In the genomic region with DNA sequence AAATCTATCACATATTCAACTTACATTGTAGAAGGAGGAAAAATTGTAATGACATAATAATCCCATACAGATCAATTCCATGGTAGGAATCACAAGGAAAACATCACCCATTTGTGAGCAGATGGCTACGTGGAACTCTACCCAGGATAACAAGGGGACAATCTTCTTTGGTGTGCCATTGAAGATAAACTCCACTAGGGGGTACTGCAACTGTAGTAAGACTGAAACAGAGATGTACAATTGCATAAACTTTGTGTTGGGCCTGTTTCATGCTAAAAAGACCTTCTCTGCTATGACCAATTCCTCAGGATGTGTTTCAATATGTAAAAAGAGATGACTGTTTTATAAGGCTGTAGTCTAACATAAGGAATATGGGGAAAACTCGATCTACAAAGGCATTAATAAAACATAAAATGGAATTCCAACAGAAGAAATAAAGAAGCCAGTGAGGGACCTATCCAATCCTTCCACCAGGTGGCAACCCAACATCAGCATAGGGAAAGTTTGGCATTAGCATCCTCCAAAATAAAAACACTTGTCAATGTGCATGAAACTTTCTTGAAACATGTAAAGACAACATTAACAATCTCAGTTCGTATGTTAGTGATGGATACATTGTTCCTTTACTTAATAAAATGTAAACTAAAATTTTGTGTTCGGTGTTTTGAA, we compare ENCODE assay signal across 10 mouse cellular contexts. TPM values are rescaled to one million over a fixed set of nuclear protein-coding genes. Genes with fewer than 3 reads are reported as not detected.
A peak's percentile ranks its signal among the peaks of the same experiment; 100 is the strongest.
DNase-seq lines count a peak whose midpoint lies in the region; ATAC-seq and TF ChIP-seq lines count a peak whose summit lies in the region.
"Had no signal": no experiment of that assay in that cellular context is flagged by ENCODE, and none has a peak within 500 bp of the region (broad histone marks: within the 10 kb centered on the region; RNA-seq: fewer than 3 reads in every experiment).

No protein-coding gene starts in this region.

- no peaks in the 10 kb centered on the region for H3K4me1 ChIP-seq in heart, postnatal 0 days (ENCODE audit: control insufficient read depth, insufficient read depth)
- H3K4me1 ChIP-seq in limb, embryonic 14.5 days (ENCODE audit: control insufficient read depth, insufficient read depth, low read length): no peaks in the 10 kb centered on the region
- no peaks in the 10 kb centered on the region for H3K4me1 ChIP-seq in limb, embryonic 10.5 days
- 0 out of 4 replicates have a peak, but pooled peaks cover 0 to 7% of the 10 kb centered on the region in 2 experiments for H3K4me1 ChIP-seq in CH12.LX (ENCODE audit: control insufficient read depth in 1 of 2, insufficient read depth in 2 of 2)
- no peaks in the 10 kb centered on the region for H3K4me1 ChIP-seq in cortical plate, adult 2 months (ENCODE audit: control insufficient read depth, insufficient read depth, low read length)
- H3K4me1 ChIP-seq in intestine, embryonic 15.5 days (replicated peaks): no peaks in the 10 kb centered on the region
- H3K4me1 ChIP-seq: embryonic facial prominence, embryonic 13.5 days; megakaryocyte, embryonic 14.5 days had no signal

- H3K4me2 ChIP-seq in heart, postnatal 0 days (ENCODE audit: low read depth, low read length): no peak overlapping the region
- no peak overlapping the region for H3K4me2 ChIP-seq in limb, embryonic 14.5 days (replicated peaks; ENCODE audit: low read depth, low read length, severe bottlenecking)
- no peak overlapping the region for H3K4me2 ChIP-seq in CH12.LX (ENCODE audit: insufficient read depth, low read depth, poor library complexity, severe bottlenecking)
- H3K4me2 ChIP-seq in intestine, embryonic 15.5 days (replicated peaks): no peak overlapping the region
- H3K4me2 ChIP-seq: embryonic facial prominence, embryonic 13.5 days had no signal

- peak; percentile 59 for TF ChIP-seq CTCF in heart, postnatal 0 days (IDR thresholded peaks at IDR 0.05; ENCODE audit: low read depth)
- TF ChIP-seq CTCF in CH12.LX (conservative IDR thresholded peaks at IDR 0.05 in 1 of 2, IDR thresholded peaks at IDR 0.05 in 1 of 2; ENCODE audit: low read depth in 2 of 2, low read length in 2 of 2): peak in 1 of 2 experiments; percentile 56; a peak in 2 of 4 replicates
- TF ChIP-seq CTCF in cortical plate, adult 2 months (IDR thresholded peaks at IDR 0.05; ENCODE audit: extremely low read depth, insufficient read depth, low read length): peak; percentile 37; the same call in 1 of the 2 replicates

- WGBS in heart, postnatal 0 days: 41% methylated on average over 4 of the region's 4 CpGs
- WGBS in limb, embryonic 14.5 days: 57% methylated on average over 4 of the region's 4 CpGs
- WGBS in limb, embryonic 10.5 days: 64% methylated on average over 4 of the region's 4 CpGs
- WGBS in intestine, embryonic 15.5 days: 62% methylated on average over 4 of the region's 4 CpGs

- TF ChIP-seq POLR2A in limb, embryonic 14.5 days (IDR thresholded peaks at IDR 0.05; ENCODE audit: borderline replicate concordance, extremely low read depth, insufficient read depth, insufficient read length): no peak
- no peak for TF ChIP-seq POLR2A in CH12.LX (IDR thresholded peaks at IDR 0.05; ENCODE audit: low read depth, low read length)
- no peak for TF ChIP-seq POLR2A in cortical plate, adult 2 months (IDR thresholded peaks at IDR 0.05; ENCODE audit: extremely low read depth, insufficient read depth, low read length)

- no peaks in the 10 kb centered on the region for H3K36me3 ChIP-seq in heart, postnatal 0 days (replicated peaks; ENCODE audit: control insufficient read depth, insufficient read depth, low read length)
- no peaks in the 10 kb centered on the region for H3K36me3 ChIP-seq in limb, embryonic 14.5 days (ENCODE audit: control insufficient read depth, insufficient read depth, low read length)
- no peaks in the 10 kb centered on the region for H3K36me3 ChIP-seq in limb, embryonic 10.5 days
- no peaks in the 10 kb centered on the region for H3K36me3 ChIP-seq in CH12.LX (replicated peaks in 1 of 2; ENCODE audit: control insufficient read depth in 1 of 2, insufficient read depth in 1 of 2, low read length in 1 of 2)
- no peaks in the 10 kb centered on the region for H3K36me3 ChIP-seq in intestine, embryonic 15.5 days
- H3K36me3 ChIP-seq: embryonic facial prominence, embryonic 13.5 days had no signal

- no peak for TF ChIP-seq EP300 in heart, postnatal 0 days (IDR thresholded peaks at IDR 0.05; ENCODE audit: low read depth)
- no peak for TF ChIP-seq EP300 in CH12.LX (IDR thresholded peaks at IDR 0.05; ENCODE audit: low read length)

- no peaks in the 10 kb centered on the region for H3K9me3 ChIP-seq in heart, postnatal 0 days (replicated peaks; ENCODE audit: control insufficient read depth, low read length)
- no peaks in the 10 kb centered on the region for H3K9me3 ChIP-seq in limb, embryonic 14.5 days (ENCODE audit: control insufficient read depth, low read length)
- H3K9me3 ChIP-seq in limb, embryonic 10.5 days (replicated peaks): no peaks in the 10 kb centered on the region
- no peaks in the 10 kb centered on the region for H3K9me3 ChIP-seq in CH12.LX (replicated peaks; ENCODE audit: low read length)
- H3K9me3 ChIP-seq in intestine, embryonic 15.5 days: no peaks in the 10 kb centered on the region
- H3K9me3 ChIP-seq: embryonic facial prominence, embryonic 13.5 days; megakaryocyte, embryonic 14.5 days had no signal

- H3K4me3 ChIP-seq in heart, postnatal 0 days (ENCODE audit: low read depth, low read length): no peak overlapping the region
- no peak overlapping the region for H3K4me3 ChIP-seq in limb, embryonic 14.5 days (replicated peaks; ENCODE audit: low read length)
- no peak overlapping the region for H3K4me3 ChIP-seq in limb, embryonic 10.5 days
- no peak overlapping the region for H3K4me3 ChIP-seq in CH12.LX (replicated peaks in 1 of 3; ENCODE audit: low read depth in 2 of 3, low read length in 2 of 3, poor library complexity in 1 of 3)
- H3K4me3 ChIP-seq in cortical plate, adult 2 months (ENCODE audit: insufficient read depth, low read length): no peak overlapping the region
- no peak overlapping the region for H3K4me3 ChIP-seq in intestine, embryonic 15.5 days (replicated peaks)
- H3K4me3 ChIP-seq: embryonic facial prominence, embryonic 13.5 days; megakaryocyte, embryonic 14.5 days had no signal

- H3K9ac ChIP-seq in heart, postnatal 0 days (replicated peaks; ENCODE audit: low read depth, low read length): no peak overlapping the region
- no peak overlapping the region for H3K9ac ChIP-seq in limb, embryonic 14.5 days (ENCODE audit: low read depth, low read length, severe bottlenecking)
- H3K9ac ChIP-seq in CH12.LX (ENCODE audit: insufficient read depth, low read depth): no peak overlapping the region
- H3K9ac ChIP-seq in intestine, embryonic 15.5 days: no peak overlapping the region
- H3K9ac ChIP-seq: embryonic facial prominence, embryonic 13.5 days had no signal

- no peak overlapping the region for H3K27ac ChIP-seq in heart, postnatal 0 days (ENCODE audit: low read depth)
- no peak overlapping the region for H3K27ac ChIP-seq in limb, embryonic 14.5 days (replicated peaks; ENCODE audit: low read depth, low read length)
- no peak overlapping the region for H3K27ac ChIP-seq in limb, embryonic 10.5 days
- H3K27ac ChIP-seq in CH12.LX (ENCODE audit: insufficient read depth, low read depth): no peak overlapping the region
- no peak overlapping the region for H3K27ac ChIP-seq in cortical plate, adult 2 months (ENCODE audit: insufficient read depth, low read length)
- no peak overlapping the region for H3K27ac ChIP-seq in intestine, embryonic 15.5 days
- H3K27ac ChIP-seq: embryonic facial prominence, embryonic 13.5 days had no signal

- peak; percentile 26 for DNase-seq in heart, postnatal 0 days (ENCODE audit: low spot score)
- no peak for DNase-seq in heart, adult 11 months
- peak; percentile 51 for DNase-seq in limb, embryonic 14.5 days (ENCODE audit: low spot score)
- DNase-seq in limb, embryonic 10.5 days (ENCODE audit: low spot score): no peak
- DNase-seq in CH12.LX (ENCODE audit: extremely low read depth): no peak

- in situ Hi-C loops in CH12.LX (cut with MboI; ENCODE audit: low pct_ligation_motif_present, low pct_unique_long_range_greater_than_20kb, low sequenced_read_pairs): no loop called here

- no peaks in the 10 kb centered on the region for H3K27me3 ChIP-seq in heart, postnatal 0 days (ENCODE audit: control insufficient read depth, insufficient read depth, low read length)
- no peaks in the 10 kb centered on the region for H3K27me3 ChIP-seq in limb, embryonic 14.5 days (ENCODE audit: control insufficient read depth, insufficient read depth, low read length)
- H3K27me3 ChIP-seq in limb, embryonic 10.5 days (ENCODE audit: low read depth, poor library complexity, severe bottlenecking): peaks cover 53% of the 10 kb centered on the region
- H3K27me3 ChIP-seq in CH12.LX (replicated peaks): no peaks in the 10 kb centered on the region
- no peaks in the 10 kb centered on the region for H3K27me3 ChIP-seq in intestine, embryonic 15.5 days (replicated peaks)

- dilution Hi-C loops in CH12.LX (cut with MboI; ENCODE audit: extremely low pct_ligation_motif_present, extremely low pct_unique_long_range_greater_than_20kb, low sequenced_read_pairs): no loop called here

- no peak for ATAC-seq in heart, postnatal 0 days (ENCODE audit: insufficient read depth, low read depth)
- ATAC-seq in limb, embryonic 14.5 days (ENCODE audit: low FRiP score, low read depth): no peak
- ATAC-seq in intestine, embryonic 15.5 days: no peak
- ATAC-seq in inflammation-experienced regulatory T-cells, adult 6 months: no peak

- TF ChIP-seq RAD21 in CH12.LX (IDR thresholded peaks at IDR 0.05; ENCODE audit: low read depth, low read length): peak; percentile 44

- H3K79me2 ChIP-seq in CH12.LX (replicated peaks; ENCODE audit: control insufficient read depth, extremely low read depth, insufficient read depth, poor library complexity, severe bottlenecking): no peaks in the 10 kb centered on the region

TF ChIP-seq in CH12.LX, 34 proteins besides CTCF, POLR2A, EP300 and RAD21 (continues in another document):
- TF ChIP-seq SMC3 (IDR thresholded peaks at IDR 0.05; ENCODE audit: low read depth, low read length) (peak; percentile 34; the same call in 1 of the 2 replicates), NELFE (IDR thresholded peaks at IDR 0.05; ENCODE audit: low read depth, low read length) (no peak)

RNA-seq across cellular contexts. Expression of gene Pdha1, which starts 15.1 kb away (rescaled TPM):
- 388 and 396 TPM in 2 replicates for total RNA-seq in heart, postnatal 0 days (2014; rRNA removed; ENCODE audit: low replicate concordance)
- 484 and 506 TPM in 2 replicates for polyA plus RNA-seq in heart, postnatal 0 days (2015; fragmentation: Nextera tagmentation; extraction: Ambion mirVana)
- 63.6 and 79.5 TPM in 2 replicates for polyA plus RNA-seq in limb, embryonic 14.5 days (2012; rRNA removed)
- polyA plus RNA-seq in limb, embryonic 14.5 days (2014; fragmentation: Nextera tagmentation; extraction: Ambion mirVana): 118 and 120 TPM in 2 replicates
- polyA plus RNA-seq in limb, embryonic 10.5 days (2016; fragmentation: Nextera tagmentation; extraction: Ambion mirVana): 81.6 and 93.9 TPM in 2 replicates
- total RNA-seq in CH12.LX (2012; rRNA removed) (99.5 and 114 TPM in 2 replicates), CH12.LX (2014; rRNA removed) (153 and 154 TPM in 2 replicates)
- polyA plus RNA-seq in CH12.LX (2012; ENCODE audit: insufficient read length, low read depth): 112 and 120 TPM in 2 replicates
- polyA plus RNA-seq in cortical plate, adult 2 months (2012; rRNA removed): 150 and 156 TPM in 2 replicates
- polyA plus RNA-seq in intestine, embryonic 15.5 days (2015; fragmentation: Nextera tagmentation; extraction: Ambion mirVana): 141 and 145 TPM in 2 replicates
- polyA plus RNA-seq in inflammation-experienced regulatory T-cells, adult 6 months (2017; shearing (Covaris generic)): 100 to 1,000 TPM; 148 to 182 (median 169) TPM

Comparison
In these comparisons a context has a peak if more than half of its experiments do, and no peak if none do; other contexts are left out.
1. DNase-seq: peak in heart, postnatal 0 days (single experiment) and limb, embryonic 14.5 days (single experiment); none in heart, adult 11 months (single experiment), limb, embryonic 10.5 days (single experiment) and CH12.LX (single experiment).